Mouse (Mus musculus) forebrain, embryonic 15.5 days (tissue): Measurements from ENCODE around the gene Gm29666. TPM values are rescaled to one million over a fixed set of nuclear protein-coding genes. Genes with fewer than 3 reads are reported as not detected.

Experiments
- microRNA-seq: library from miRNA; unstranded; fragments of <30 nt; microRNA quantifications from one replicate; pipeline ENCODE4, GENCODE M21; 2016
- polyA plus RNA-seq: library from polyadenylated mRNA; unstranded; fragments of >200 nt; fragmentation: Nextera tagmentation; extraction: Ambion mirVana; gene quantifications from 2 replicates; pipeline ENCODE4 v1.2.1, GENCODE M21; 2015

Gm29666 gene
- polyA plus RNA-seq, 1 experiment from 2014 or later, result 1.0 TPM

Small RNA genes lying within 50 kb of the gene (microRNA-seq; reads per million reads assigned to microRNA genes)
- 40.4 reads per million, percentile 41 among the genes with 10 or more reads in this experiment for gene Mir1249

Other genes starting within 250 kb of the Gm29666 start
- 0.27 and 0.60 TPM in 2 replicates for gene Arhgap8, start 200.0 kb downstream of the Gm29666 start, polyA plus RNA-seq
- gene Phf21b, start 64.0 kb downstream of the Gm29666 start, polyA plus RNA-seq, result 11.0 and 13.0 TPM in 2 replicates
- gene Nup50, start 3.4 kb upstream of the Gm29666 start, polyA plus RNA-seq, result 32.5 and 35.7 TPM in 2 replicates
- gene 5031439G07Rik, start 68.5 kb upstream of the Gm29666 start, polyA plus RNA-seq, result 22.1 and 27.7 TPM in 2 replicates
- gene Upk3a, start 97.1 kb upstream of the Gm29666 start, polyA plus RNA-seq, result 0.31 and 0.34 TPM in 2 replicates
- gene Fam118a, start 108.9 kb upstream of the Gm29666 start, polyA plus RNA-seq, result 32.4 and 33.5 TPM in 2 replicates
- gene Smc1b, start 211.9 kb upstream of the Gm29666 start, polyA plus RNA-seq, result 0.13 and 0.15 TPM in 2 replicates
- gene Ribc2, start 212.0 kb upstream of the Gm29666 start, polyA plus RNA-seq, result 0.59 TPM in 2 replicates